Mouse (Mus musculus): ENCODE results near the gene Dennd6b.

- TF ChIP-seq GATA1 (IDR thresholded peaks at IDR 0.05; ENCODE audit: borderline replicate concordance, low read length) (no peak), FLI1 (IDR thresholded peaks at IDR 0.05; ENCODE audit: low read length) (no peak)
These were observed 48.8 kb downstream of the Dennd6b start for GRCm38 (mm10) chr15:89147456-89147855.

Measured in megakaryocyte, embryonic 14.5 days (primary cell).